ENCODE assay signal across 8 mouse cellular contexts in genomic region chr6:134700451-134701210, GRCm38 (mm10).
A peak's percentile ranks its signal among the peaks of the same experiment; 100 is the strongest.
DNase-seq lines count a peak whose midpoint lies in the region; ATAC-seq and TF ChIP-seq lines count a peak whose summit lies in the region.

No protein-coding gene starts in this region.

- H3K9me3 ChIP-seq in heart, embryonic 16.5 days (replicated peaks; ENCODE audit: control insufficient read depth, low read length) = no peaks in the 10 kb centered on the region
- no peaks in the 10 kb centered on the region for H3K9me3 ChIP-seq in stomach, embryonic 16.5 days (replicated peaks; ENCODE audit: control insufficient read depth, low read length)

- no peak overlapping the region for H3K9ac ChIP-seq in heart, embryonic 16.5 days (ENCODE audit: low read length)
- H3K9ac ChIP-seq in stomach, embryonic 16.5 days (ENCODE audit: low read length) = no peak overlapping the region

- WGBS in kidney, adult 2 months = 67% methylated on average over 8 of the region's 8 CpGs
- 69% methylated on average over 8 of the region's 8 CpGs for WGBS in heart, embryonic 16.5 days
- WGBS in stomach, embryonic 16.5 days = 52% methylated on average over 8 of the region's 8 CpGs

- DNase-seq in kidney, adult 2 months = peak; percentile 51
- no peak for DNase-seq in kidney, adult 18-20 months
- peak; percentile 85 for DNase-seq in adipocyte (ENCODE audit: low spot score)
- DNase-seq in lung, adult 18-20 months = peak; percentile 91 to 93
- no peak for DNase-seq in frontal cortex, postnatal 14 days (ENCODE audit: low spot score in 2 of 2)
- DNase-seq in right cerebral cortex, postnatal 4 days = no peak

- H3K27ac ChIP-seq in kidney, adult 2 months (ENCODE audit: insufficient read depth, low read depth, low read length) = 0 out of 2 replicates have a peak overlapping the region, but pooled peaks have one; percentile 37
- H3K27ac ChIP-seq in heart, embryonic 16.5 days (ENCODE audit: low read length) = peak overlapping the region; percentile 29
- peak overlapping the region; percentile 71; the same call in 1 of the 2 replicates for H3K27ac ChIP-seq in stomach, embryonic 16.5 days (ENCODE audit: low read length)

- H3K36me3 ChIP-seq in kidney, adult 2 months (ENCODE audit: control insufficient read depth, insufficient read depth, low read length) = no peaks in the 10 kb centered on the region
- H3K36me3 ChIP-seq in heart, embryonic 16.5 days (ENCODE audit: control insufficient read depth, insufficient read depth) = no peaks in the 10 kb centered on the region
- no peaks in the 10 kb centered on the region for H3K36me3 ChIP-seq in stomach, embryonic 16.5 days (ENCODE audit: control insufficient read depth, insufficient read depth, low read length)

- ATAC-seq in heart, embryonic 16.5 days (replicated peaks; ENCODE audit: extremely low read depth, insufficient read depth, low FRiP score) = peak; percentile 32; the same call in 1 of the 2 replicates
- ATAC-seq in stomach, embryonic 16.5 days (ENCODE audit: insufficient read depth, low FRiP score) = peak; percentile 90

- no peak for TF ChIP-seq POLR2A in kidney, adult 2 months (IDR thresholded peaks at IDR 0.05; ENCODE audit: low read depth, low read length)

- H3K4me1 ChIP-seq in kidney, adult 2 months (ENCODE audit: control insufficient read depth, insufficient read depth, low read length) = no peaks in the 10 kb centered on the region
- H3K4me1 ChIP-seq in heart, embryonic 16.5 days (ENCODE audit: control insufficient read depth, insufficient read depth, low read length) = peaks cover 8% of the 10 kb centered on the region; the same call in 1 of the 2 replicates
- H3K4me1 ChIP-seq in stomach, embryonic 16.5 days (ENCODE audit: control insufficient read depth, insufficient read depth, low read length) = 0 out of 2 replicates have a peak, but pooled peaks cover 5% of the 10 kb centered on the region

- H3K4me3 ChIP-seq in kidney, adult 2 months (ENCODE audit: insufficient read depth, low read depth, low read length) = no peak overlapping the region
- no peak overlapping the region for H3K4me3 ChIP-seq in heart, embryonic 16.5 days (ENCODE audit: low read length)
- H3K4me3 ChIP-seq in stomach, embryonic 16.5 days (replicated peaks; ENCODE audit: low read length) = no peak overlapping the region

- TF ChIP-seq CTCF in kidney, adult 2 months (conservative IDR thresholded peaks at IDR 0.05; ENCODE audit: insufficient read depth, insufficient read length, low read depth, low read length) = no peak

- no peaks in the 10 kb centered on the region for H3K27me3 ChIP-seq in kidney, adult 2 months (replicated peaks; ENCODE audit: control insufficient read depth, insufficient read depth, low read length)
- H3K27me3 ChIP-seq in heart, embryonic 16.5 days (ENCODE audit: control insufficient read depth, insufficient read depth, low read length) = no peaks in the 10 kb centered on the region
- H3K27me3 ChIP-seq in stomach, embryonic 16.5 days (ENCODE audit: control insufficient read depth, insufficient read depth, low read length) = no peaks in the 10 kb centered on the region

- no peak overlapping the region for H3K4me2 ChIP-seq in heart, embryonic 16.5 days (ENCODE audit: low read depth, low read length)
- no peak overlapping the region for H3K4me2 ChIP-seq in stomach, embryonic 16.5 days (ENCODE audit: low read depth, low read length)

Comparison
In these comparisons a context has a peak if more than half of its experiments do, and no peak if none do; other contexts are left out.
1. DNase-seq: peak in kidney, adult 2 months (single experiment), adipocyte (single experiment) and lung, adult 18-20 months (2 of 2); none in kidney, adult 18-20 months (single experiment), frontal cortex, postnatal 14 days (0 of 2) and right cerebral cortex, postnatal 4 days (single experiment).
2. Peak in every context shown above with its lines, with median percentiles within 50 percentile points of each other: H3K27ac ChIP-seq.